Mouse (Mus musculus): Measurements from ENCODE around the gene Esrra.

Esrra gene

GRCm38 (mm10) chr19:6919876-6920740, 1.5 kb downstream of the Esrra start:
- DNase-seq, result peak; percentile 51 to 57

GRCm38 (mm10) chr19:6919431-6919830, 2.2 kb downstream of the Esrra start:
- DNase-seq, result no peak

GRCm38 (mm10) chr19:6918321-6918720, 3.3 kb downstream of the Esrra start:
- DNase-seq, result no peak

GRCm38 (mm10) chr19:6916496-6916895, 5.1 kb downstream of the Esrra start:
- no peak for DNase-seq

- DNase-seq, result no peak
These were observed 6.3 kb downstream of the Esrra start for GRCm38 (mm10) chr19:6915276-6915675.

GRCm38 (mm10) chr19:6914540-6914939, 7.1 kb downstream of the Esrra start:
- DNase-seq, result no peak

- peak in 1 of 2 experiments; percentile 10 for DNase-seq
These were observed 7.6 kb downstream of the Esrra start for GRCm38 (mm10) chr19:6913991-6914390.

- DNase-seq, result no peak
These were observed 8.6 kb downstream of the Esrra start for GRCm38 (mm10) chr19:6913036-6913435.

GRCm38 (mm10) chr19:6912205-6912970, 9.2 kb downstream of the Esrra start:
- DNase-seq, result no peak

- peak in 1 of 2 experiments; percentile 24 for DNase-seq
These were observed 10.2 kb downstream of the Esrra start for GRCm38 (mm10) chr19:6911101-6912074.

- peak; percentile 48 to 55 for DNase-seq
These were observed 11.3 kb downstream of the Esrra start for GRCm38 (mm10) chr19:6910306-6910705.

GRCm38 (mm10) chr19:6909507-6910289, 11.9 kb downstream of the Esrra start, which contains the start of the genes Trmt112 and Prdx5:
TSS of gene Trmt112 (plus strand) at chr19:6909698.
TSS of gene Prdx5 (minus strand) at chr19:6910106.
- DNase-seq, result peak; percentile 92

- no peak for DNase-seq
These were observed 12.6 kb downstream of the Esrra start for GRCm38 (mm10) chr19:6909021-6909420.

- no peak for DNase-seq
These were observed 13.6 kb downstream of the Esrra start for GRCm38 (mm10) chr19:6907811-6908540.

- DNase-seq, result no peak
These were observed 14.5 kb downstream of the Esrra start for GRCm38 (mm10) chr19:6907094-6907493.

- DNase-seq, result no peak
These were observed 15.4 kb downstream of the Esrra start for GRCm38 (mm10) chr19:6906199-6906598.

GRCm38 (mm10) chr19:6905498-6906159, 16.0 kb downstream of the Esrra start:
- DNase-seq, result no peak

- no peak for DNase-seq
These were observed 16.8 kb downstream of the Esrra start for GRCm38 (mm10) chr19:6904846-6905245.

- no peak for DNase-seq
These were observed 18.6 kb downstream of the Esrra start for GRCm38 (mm10) chr19:6903031-6903430.

GRCm38 (mm10) chr19:6899641-6900040, 22.0 kb downstream of the Esrra start:
- DNase-seq, result no peak

Data from cerebellum, postnatal 14 days (tissue).